Mouse (Mus musculus): ENCODE data around the gene Nfam1. TPM values are rescaled to one million over a fixed set of nuclear protein-coding genes. Genes with fewer than 3 reads are reported as not detected.

Gene Nfam1
- polyA plus RNA-seq, 1 experiment from 2014 or later = 3.0 TPM

DNA sequence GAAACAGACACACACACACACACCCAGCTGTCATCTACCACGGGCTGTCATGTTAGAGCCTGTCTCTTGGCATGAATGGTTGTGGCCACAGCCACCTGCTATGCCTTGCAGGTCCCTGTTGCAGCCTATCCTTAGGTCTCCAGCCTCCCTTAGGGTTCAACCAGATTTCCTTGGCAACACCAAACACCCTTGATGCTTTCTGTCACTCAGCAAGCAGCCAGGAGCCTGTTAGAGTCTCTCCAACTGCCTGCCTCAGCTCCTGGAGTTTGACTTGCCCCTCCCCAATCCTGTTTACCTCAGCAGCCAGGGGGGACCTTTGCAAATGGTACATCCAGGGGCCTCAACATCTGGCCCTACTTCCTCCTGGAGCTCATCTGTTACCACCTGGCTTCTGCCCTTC, 58.6 kb downstream of the Nfam1 start:
- peaks cover 26% of the 10 kb centered on the region for H3K4me1 ChIP-seq (replicated peaks)
- no peak overlapping the region for H3K4me3 ChIP-seq (replicated peaks)
- ATAC-seq (ENCODE audit: insufficient number of reproducible peaks, insufficient read depth, low FRiP score, low TSS enrichment, low read depth) = no peak
- H3K9ac ChIP-seq (replicated peaks) = no peak overlapping the region
- peaks cover 16% of the 10 kb centered on the region; the same call in 1 of the 2 replicates for H3K27me3 ChIP-seq
- 90% methylated on average over 1 of the region's 1 CpGs for WGBS
- H3K36me3 ChIP-seq = no peaks in the 10 kb centered on the region
- H3K4me2 ChIP-seq = no peak overlapping the region
- H3K27ac ChIP-seq = peak overlapping the region; percentile 45; the same call in 1 of the 2 replicates
- H3K9me3 ChIP-seq = no peaks in the 10 kb centered on the region

DNA sequence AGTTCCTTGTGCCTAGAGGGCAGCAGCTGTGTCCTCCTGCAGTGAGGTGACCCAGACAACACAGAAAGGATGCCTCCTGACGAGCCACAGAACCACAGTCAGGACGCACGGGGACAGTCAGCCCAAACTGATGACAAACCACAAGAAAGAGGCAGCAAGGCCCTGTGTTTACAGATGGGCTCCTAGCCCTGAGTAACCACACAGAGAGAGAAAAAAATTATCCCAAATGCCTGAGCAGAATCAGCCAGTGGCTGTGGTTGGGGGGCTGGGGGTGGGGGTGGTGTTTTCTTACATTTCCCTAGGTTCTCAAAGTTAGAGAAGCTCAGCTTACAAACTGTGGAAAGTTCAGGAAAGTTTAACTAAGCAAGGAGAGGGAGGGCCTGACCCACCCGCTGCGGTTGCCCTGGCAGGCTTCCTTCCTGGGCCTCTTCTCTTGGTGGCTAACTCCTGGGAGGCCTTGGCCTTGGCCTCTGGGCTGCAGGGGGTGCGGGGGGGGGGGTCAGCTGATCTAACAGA, 63.8 kb downstream of the Nfam1 start:
- Histone ChIP-seq H3K36me3 (no peaks in the 10 kb centered on the region), H3K4me1 (replicated peaks) (peaks cover 42% of the 10 kb centered on the region), H3K27me3 (peaks cover 29% of the 10 kb centered on the region), H3K4me2 (peak overlapping the region; percentile 55), H3K27ac (peak overlapping the region; percentile 82), H3K4me3 (replicated peaks) (no peak overlapping the region), H3K9ac (replicated peaks) (0 out of 2 replicates have a peak overlapping the region, but pooled peaks have one; percentile 31), H3K9me3 (no peaks in the 10 kb centered on the region)
- WGBS = 12% methylated on average over 6 of the region's 6 CpGs
- 0 out of 2 replicates have a peak, but pooled peaks have one; percentile 12 for ATAC-seq (ENCODE audit: insufficient number of reproducible peaks, insufficient read depth, low FRiP score, low TSS enrichment, low read depth)

DNA sequence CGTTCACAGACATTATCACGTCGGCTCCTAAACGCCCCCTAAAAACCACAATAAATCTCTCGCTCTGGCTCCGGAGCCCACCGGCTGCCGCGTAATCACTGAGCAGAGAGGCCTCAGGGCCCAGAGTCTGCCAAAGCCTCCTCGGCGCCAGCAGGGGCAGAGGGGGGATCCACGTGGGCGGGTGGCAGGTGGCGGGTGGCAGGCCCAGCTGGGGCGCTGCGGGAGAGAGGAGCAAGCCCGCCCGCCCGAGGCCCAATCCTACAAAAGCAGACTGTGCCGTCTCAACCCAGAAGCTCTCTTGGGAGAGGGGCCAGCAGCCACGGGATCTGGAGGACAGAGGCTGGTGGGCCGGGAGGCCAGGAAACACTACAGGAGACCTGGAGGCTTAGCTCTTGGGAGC, 64.7 kb downstream of the Nfam1 start:
- H3K4me1 ChIP-seq (replicated peaks) = peaks cover 46% of the 10 kb centered on the region
- H3K4me3 ChIP-seq (replicated peaks) = peak overlapping the region; percentile 13
- ATAC-seq (ENCODE audit: insufficient number of reproducible peaks, insufficient read depth, low FRiP score, low TSS enrichment, low read depth) = peak; percentile 64
- peak overlapping the region; percentile 55 for H3K4me2 ChIP-seq
- WGBS = under 1% methylated on average over 22 of the region's 22 CpGs
- H3K9me3 ChIP-seq = no peaks in the 10 kb centered on the region
- peak overlapping the region; percentile 82 for H3K27ac ChIP-seq
- peaks cover 30% of the 10 kb centered on the region for H3K27me3 ChIP-seq
- no peaks in the 10 kb centered on the region for H3K36me3 ChIP-seq
- H3K9ac ChIP-seq (replicated peaks) = peak overlapping the region; percentile 14; the same call in 1 of the 2 replicates

DNA sequence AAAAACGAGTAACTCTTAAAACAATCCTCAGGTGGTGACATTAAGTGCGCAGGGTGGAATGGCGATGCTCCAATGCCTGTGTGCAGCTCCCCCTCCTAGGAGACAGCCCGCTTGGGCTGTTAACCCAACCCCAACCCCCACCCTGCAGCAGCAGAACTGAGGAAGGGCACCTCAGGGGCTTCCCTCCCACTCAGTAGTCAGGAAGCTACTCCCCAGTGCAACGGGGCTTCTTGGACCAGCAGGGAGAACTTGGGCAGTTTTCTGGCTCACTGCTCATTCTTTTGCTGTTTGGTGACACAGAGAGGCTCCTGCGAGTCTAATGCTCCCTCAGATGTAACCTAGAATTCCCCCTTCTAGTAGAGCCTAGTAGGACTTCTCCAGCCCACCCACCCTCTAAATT, 65.2 kb downstream of the Nfam1 start:
- peaks cover 47% of the 10 kb centered on the region for H3K4me1 ChIP-seq (replicated peaks)

DNA sequence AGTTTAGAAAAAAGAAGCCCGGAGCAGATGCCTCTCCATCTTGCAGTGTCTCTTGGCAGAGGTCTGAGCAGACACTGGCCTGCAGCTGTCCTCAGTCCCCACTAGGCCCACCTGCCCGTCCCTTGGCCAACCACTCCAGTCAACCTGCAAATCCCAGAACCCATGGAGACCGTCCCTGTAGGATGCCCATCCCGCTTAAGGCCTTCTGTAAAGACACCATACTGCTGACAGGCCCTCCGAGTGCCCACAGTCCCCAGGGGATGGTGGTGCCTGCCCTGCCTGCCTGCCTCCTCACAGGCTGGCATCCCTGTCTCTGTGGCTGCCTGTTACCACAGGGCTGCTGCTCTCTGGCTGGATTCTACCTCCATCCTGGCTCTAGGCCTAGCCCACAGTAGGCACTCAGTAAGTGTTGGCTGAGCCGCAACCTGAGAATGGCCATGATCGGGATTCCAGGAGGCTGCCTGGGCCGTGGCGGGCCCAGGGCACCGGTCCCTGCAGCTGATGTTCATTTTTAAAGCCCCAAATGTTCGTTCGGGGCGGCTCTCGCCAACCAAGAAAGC, 68.8 kb downstream of the Nfam1 start:
- ATAC-seq (ENCODE audit: insufficient number of reproducible peaks, insufficient read depth, low FRiP score, low TSS enrichment, low read depth) = no peak
- H3K27ac ChIP-seq = peak overlapping the region; percentile 80
- H3K27me3 ChIP-seq = peaks cover 54% of the 10 kb centered on the region
- H3K36me3 ChIP-seq = no peaks in the 10 kb centered on the region
- H3K9ac ChIP-seq (replicated peaks) = no peak overlapping the region
- peaks cover 74% of the 10 kb centered on the region for H3K4me1 ChIP-seq (replicated peaks)
- peak overlapping the region; percentile 54 for H3K4me2 ChIP-seq
- 66% methylated on average over 14 of the region's 14 CpGs for WGBS
- H3K4me3 ChIP-seq (replicated peaks) = peak overlapping the region; percentile 65; the same call in 1 of the 2 replicates
- no peaks in the 10 kb centered on the region for H3K9me3 ChIP-seq

More for the DNA sequence above, 65.2 kb downstream of the Nfam1 start:
- Histone ChIP-seq H3K9ac (replicated peaks) (no peak overlapping the region; the same call in 1 of the 2 replicates), H3K9me3 (no peaks in the 10 kb centered on the region), H3K4me2 (peak overlapping the region; percentile 55), H3K4me3 (replicated peaks) (peak overlapping the region; percentile 13), H3K27ac (peak overlapping the region; percentile 82), H3K27me3 (peaks cover 30% of the 10 kb centered on the region), H3K36me3 (no peaks in the 10 kb centered on the region)
- 15% methylated on average over 6 of the region's 6 CpGs for WGBS
- ATAC-seq (ENCODE audit: insufficient number of reproducible peaks, insufficient read depth, low FRiP score, low TSS enrichment, low read depth) = peak; percentile 7; the same call in 1 of the 2 replicates

DNA sequence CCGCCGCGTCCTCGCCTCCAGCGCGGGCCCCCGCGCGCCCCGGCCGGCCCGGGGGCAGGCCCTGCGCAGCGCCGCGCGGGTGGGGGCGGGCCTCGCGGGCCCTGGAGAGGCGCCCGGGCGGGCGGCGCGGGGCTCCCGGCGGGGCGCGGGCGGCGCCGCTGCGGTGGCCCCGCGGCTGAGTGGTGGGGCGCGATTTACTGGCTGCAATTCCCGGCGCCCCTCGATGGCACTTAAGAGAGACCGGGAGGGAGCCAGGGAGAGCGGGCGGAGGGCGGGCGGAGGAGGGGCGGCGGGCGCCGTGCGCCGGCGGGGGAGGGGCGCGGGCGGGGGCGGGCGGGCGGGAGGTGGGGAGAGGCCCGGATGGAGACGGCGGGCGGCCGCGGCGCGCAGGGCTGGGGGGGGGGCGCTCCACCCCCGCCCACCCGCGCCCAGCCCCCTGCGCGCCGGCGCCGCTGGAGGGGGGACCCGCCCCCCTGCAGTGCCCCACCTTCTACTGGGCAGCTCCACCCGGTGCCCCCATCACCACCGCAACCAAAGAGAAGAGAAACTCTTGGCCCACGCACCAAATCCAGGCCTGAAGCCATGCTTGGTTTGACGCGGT, 69.5 kb downstream of the Nfam1 start:
- peaks cover 57% of the 10 kb centered on the region for H3K27me3 ChIP-seq
- peak overlapping the region; percentile 54 for H3K4me2 ChIP-seq
- no peaks in the 10 kb centered on the region for H3K9me3 ChIP-seq
- no peak for ATAC-seq (ENCODE audit: insufficient number of reproducible peaks, insufficient read depth, low FRiP score, low TSS enrichment, low read depth)
- peaks cover 74% of the 10 kb centered on the region for H3K4me1 ChIP-seq (replicated peaks)
- H3K36me3 ChIP-seq = no peaks in the 10 kb centered on the region
- peak overlapping the region; percentile 65 for H3K4me3 ChIP-seq (replicated peaks)
- 3% methylated on average over 18 of the region's 82 CpGs for WGBS
- H3K9ac ChIP-seq (replicated peaks) = peak overlapping the region; percentile 56
- H3K27ac ChIP-seq = peak overlapping the region; percentile 80

DNA sequence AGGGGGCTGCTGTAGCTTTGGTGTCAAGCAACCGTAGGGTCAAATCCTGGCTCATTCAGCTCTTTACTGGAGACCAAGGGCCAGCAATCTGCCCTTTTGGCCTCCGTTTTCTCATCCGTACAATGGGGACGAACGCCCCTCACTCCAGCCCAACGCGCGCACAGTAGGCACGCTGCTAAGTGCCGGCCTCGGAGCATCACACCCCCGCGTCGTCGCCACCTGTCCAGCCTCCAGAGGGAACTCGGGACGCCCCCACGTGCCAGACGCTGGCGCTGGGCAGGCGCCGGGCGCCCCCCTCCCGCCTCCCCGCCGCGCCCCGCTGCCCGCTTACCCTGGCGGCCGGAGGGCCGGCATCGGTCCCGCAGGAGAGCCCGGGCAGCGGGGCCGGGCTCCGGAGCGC, 70.0 kb downstream of the Nfam1 start:
- ATAC-seq (ENCODE audit: insufficient number of reproducible peaks, insufficient read depth, low FRiP score, low TSS enrichment, low read depth) = no peak
- Histone ChIP-seq H3K36me3 (no peaks in the 10 kb centered on the region), H3K4me1 (replicated peaks) (peaks cover 74% of the 10 kb centered on the region), H3K4me3 (replicated peaks) (peak overlapping the region; percentile 65), H3K27ac (peak overlapping the region; percentile 66), H3K9ac (replicated peaks) (peak overlapping the region; percentile 75), H3K4me2 (peak overlapping the region; percentile 77), H3K9me3 (no peaks in the 10 kb centered on the region), H3K27me3 (peaks cover 60% of the 10 kb centered on the region)
- 4% methylated on average over 38 of the region's 39 CpGs for WGBS

DNA sequence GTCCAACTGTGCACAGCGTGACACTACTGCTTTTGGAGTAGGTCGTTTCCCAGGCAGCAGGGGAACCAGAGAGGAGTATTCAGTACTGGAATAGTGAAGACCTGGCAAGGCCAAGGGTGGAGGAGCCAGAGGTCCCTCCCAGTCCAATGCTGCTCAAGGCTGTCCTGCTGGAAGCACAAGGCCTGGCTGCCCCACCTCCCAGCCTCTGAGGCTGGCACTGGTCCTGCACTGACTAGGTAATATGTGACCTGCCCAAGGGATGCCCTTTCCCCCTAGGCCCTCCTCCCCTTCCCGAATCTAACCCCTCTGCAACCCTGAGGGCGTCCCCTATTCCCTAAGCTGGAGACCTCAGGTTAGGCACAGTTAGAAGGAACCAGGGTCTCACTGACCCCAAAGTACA, 70.6 kb downstream of the Nfam1 start:
- peak overlapping the region; percentile 65 for H3K4me3 ChIP-seq (replicated peaks)
- no peaks in the 10 kb centered on the region for H3K36me3 ChIP-seq
- peaks cover 74% of the 10 kb centered on the region for H3K4me1 ChIP-seq (replicated peaks)
- peak overlapping the region; percentile 75; the same call in 1 of the 2 replicates for H3K9ac ChIP-seq (replicated peaks)
- 37% methylated on average over 4 of the region's 4 CpGs for WGBS
- peak overlapping the region; percentile 77 for H3K4me2 ChIP-seq
- H3K9me3 ChIP-seq = no peaks in the 10 kb centered on the region
- H3K27me3 ChIP-seq = peaks cover 64% of the 10 kb centered on the region
- peak overlapping the region; percentile 66; the same call in 1 of the 2 replicates for H3K27ac ChIP-seq
- ATAC-seq (ENCODE audit: insufficient number of reproducible peaks, insufficient read depth, low FRiP score, low TSS enrichment, low read depth) = no peak

DNA sequence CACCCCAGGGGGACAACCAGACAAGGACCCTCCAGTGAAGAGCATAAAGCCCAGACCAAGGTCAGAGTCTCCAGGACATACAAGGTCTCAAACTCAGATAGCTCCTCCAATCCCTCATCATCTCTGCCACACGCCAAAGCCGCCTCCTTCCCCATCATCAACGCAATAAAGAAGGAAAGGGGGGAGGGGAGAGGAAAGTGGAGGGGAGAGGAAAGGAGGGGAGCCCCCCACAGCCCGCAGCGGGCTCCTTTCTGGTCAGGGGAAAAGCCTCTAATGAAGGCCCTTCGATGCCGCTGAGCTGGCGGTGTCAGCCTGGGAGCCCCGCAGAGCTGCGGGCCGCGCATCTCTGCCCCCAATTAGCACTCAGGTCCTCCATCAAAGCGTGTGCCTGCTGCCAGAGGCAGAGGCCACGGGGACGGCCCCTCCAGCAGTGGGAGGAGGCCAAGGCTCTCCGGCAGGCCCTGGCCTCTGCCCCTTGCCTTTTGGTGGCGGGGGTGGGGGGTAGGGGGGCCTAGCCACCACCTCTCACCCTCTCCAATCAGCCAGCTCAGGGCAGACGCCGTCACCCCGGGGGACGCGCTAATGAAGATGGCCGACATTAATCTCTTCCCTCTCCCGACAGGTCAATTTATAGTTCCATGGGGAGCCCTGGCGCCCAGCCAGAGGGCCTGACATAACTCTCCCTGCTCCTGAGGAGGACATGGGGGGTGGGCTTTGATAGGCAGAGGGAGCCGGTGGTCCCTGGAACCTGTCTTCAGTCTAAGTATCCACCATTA, 72.1 kb downstream of the Nfam1 start:
- H3K4me1 ChIP-seq (replicated peaks) = peaks cover 74% of the 10 kb centered on the region
- H3K36me3 ChIP-seq = no peaks in the 10 kb centered on the region
- WGBS = 2% methylated on average over 26 of the region's 26 CpGs
- H3K9ac ChIP-seq (replicated peaks) = peak overlapping the region; percentile 45
- H3K27me3 ChIP-seq = peaks cover 62% of the 10 kb centered on the region
- H3K27ac ChIP-seq = no peak overlapping the region
- H3K9me3 ChIP-seq = no peaks in the 10 kb centered on the region
- ATAC-seq (ENCODE audit: insufficient number of reproducible peaks, insufficient read depth, low FRiP score, low TSS enrichment, low read depth) = no peak
- H3K4me3 ChIP-seq (replicated peaks) = peak overlapping the region; percentile 65
- H3K4me2 ChIP-seq = peak overlapping the region; percentile 77

DNA sequence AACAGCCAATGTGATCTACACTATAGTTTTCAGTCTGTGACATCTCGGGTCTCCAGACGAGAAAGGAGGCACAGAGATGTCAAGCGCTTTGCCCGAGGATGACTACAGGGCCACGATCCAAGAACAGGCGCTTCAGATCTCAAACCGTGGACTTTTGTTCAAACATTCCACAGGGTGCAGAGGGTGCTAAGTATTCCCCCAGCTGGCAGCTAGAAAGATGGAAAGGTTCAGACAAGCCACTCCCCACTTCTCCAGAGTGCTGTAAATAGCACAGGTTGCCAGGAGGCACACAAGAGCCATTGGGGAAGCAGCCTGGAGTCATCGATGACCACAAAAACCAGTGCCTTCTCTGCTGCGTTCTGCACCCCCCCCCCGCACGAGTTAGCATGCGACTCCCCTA, 74.0 kb downstream of the Nfam1 start:
- H3K4me3 ChIP-seq (replicated peaks) = no peak overlapping the region
- H3K27ac ChIP-seq = no peak overlapping the region
- H3K9me3 ChIP-seq = no peaks in the 10 kb centered on the region
- H3K4me2 ChIP-seq = peak overlapping the region; percentile 10; the same call in 1 of the 2 replicates
- H3K36me3 ChIP-seq = peaks cover 8% of the 10 kb centered on the region
- peaks cover 76% of the 10 kb centered on the region for H3K4me1 ChIP-seq (replicated peaks)
- 54% methylated on average over 12 of the region's 12 CpGs for WGBS
- peaks cover 63% of the 10 kb centered on the region for H3K27me3 ChIP-seq
- no peak for ATAC-seq (ENCODE audit: insufficient number of reproducible peaks, insufficient read depth, low FRiP score, low TSS enrichment, low read depth)
- H3K9ac ChIP-seq (replicated peaks) = no peak overlapping the region

DNA sequence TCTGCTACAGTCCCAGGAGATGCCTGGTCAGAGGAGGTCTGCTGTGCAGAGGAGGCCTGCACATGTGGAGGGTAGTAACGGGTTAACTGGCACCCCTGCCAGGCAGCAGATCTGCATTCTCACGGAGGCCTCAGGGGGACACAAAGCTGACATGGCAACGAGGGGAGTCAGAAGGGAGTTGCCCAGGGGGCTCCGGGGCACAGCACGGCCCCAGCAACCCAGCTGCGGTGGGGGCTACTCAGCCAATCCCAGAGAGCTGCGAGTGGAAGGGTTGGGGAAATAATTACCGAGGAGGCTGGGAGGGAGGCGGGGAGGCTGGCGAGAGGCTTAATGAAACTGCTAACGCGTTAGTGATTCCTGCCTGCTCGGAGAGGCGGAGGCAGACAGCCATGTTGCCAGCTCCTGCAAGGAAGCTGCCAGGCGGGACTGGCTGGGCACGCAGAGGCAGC, 74.8 kb downstream of the Nfam1 start:
- H3K27me3 ChIP-seq = peaks cover 71% of the 10 kb centered on the region
- peak overlapping the region; percentile 17 for H3K4me3 ChIP-seq (replicated peaks)
- peaks cover 78% of the 10 kb centered on the region for H3K4me1 ChIP-seq (replicated peaks)
- H3K27ac ChIP-seq = peak overlapping the region; percentile 31; the same call in 1 of the 2 replicates
- peak overlapping the region; percentile 51 for H3K4me2 ChIP-seq
- no peak for ATAC-seq (ENCODE audit: insufficient number of reproducible peaks, insufficient read depth, low FRiP score, low TSS enrichment, low read depth)
- no peaks in the 10 kb centered on the region for H3K9me3 ChIP-seq
- 5% methylated on average over 16 of the region's 16 CpGs for WGBS
- H3K9ac ChIP-seq (replicated peaks) = 0 out of 2 replicates have a peak overlapping the region, but pooled peaks have one; percentile 27
- H3K36me3 ChIP-seq = peaks cover 11% of the 10 kb centered on the region
